Mouse (Mus musculus) retina, embryonic 14.5 days (tissue): ENCODE data around the gene Mydgf.
A peak's percentile ranks its signal among the peaks of the same experiment; 100 is the strongest.

Experiments
- DNase-seq: peaks from one replicate; pipeline ENCODE4 v3.0.0-alpha.2; 2015; ENCODE audit warnings: low spot score

The Mydgf gene

GRCm38 (mm10) chr17:56191266-56191665 is 7.5 kb upstream of the Mydgf start:
- no peak for DNase-seq

GRCm38 (mm10) chr17:56185281-56186141 is 1.8 kb upstream of the Mydgf start:
- DNase-seq: peak; percentile 63

- DNase-seq: peak; percentile 26
Measured at GRCm38 (mm10) chr17:56182975-56183657, 604 bp downstream of the Mydgf start.

GRCm38 (mm10) chr17:56175416-56175815 is 8.3 kb downstream of the Mydgf start:
- no peak for DNase-seq

DNA sequence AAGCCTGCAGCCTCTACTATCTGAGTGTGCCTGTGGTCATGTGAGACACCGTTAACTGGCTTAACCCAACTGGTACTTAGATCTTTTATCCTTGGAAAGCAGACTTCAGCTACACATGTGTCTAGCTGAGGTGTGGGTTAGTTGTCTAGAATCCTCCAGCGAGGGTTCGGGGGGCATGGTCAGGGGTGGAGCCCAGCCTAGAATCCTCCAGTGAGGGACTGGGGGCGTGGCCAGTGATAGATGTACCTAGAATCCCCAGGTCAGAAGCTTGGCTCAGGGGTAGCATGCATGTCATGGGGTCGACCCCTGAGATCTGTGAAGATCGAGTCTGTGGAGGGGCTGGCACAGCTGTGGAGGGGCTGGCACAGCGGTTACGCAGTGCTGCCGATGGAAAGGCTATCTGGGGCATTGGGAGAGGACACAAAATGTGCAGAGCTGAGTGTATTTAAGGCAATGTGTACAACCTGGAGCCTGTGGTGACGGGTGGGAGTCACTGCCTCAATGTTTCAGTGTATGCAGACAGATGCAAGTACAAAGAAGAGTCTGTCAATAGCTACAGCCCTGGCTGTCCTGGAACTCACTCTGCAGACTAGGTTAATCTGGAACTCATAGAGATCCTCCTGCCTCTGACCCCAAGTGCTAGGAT is 10.2 kb downstream of the Mydgf start:
- no peak for DNase-seq

- DNase-seq: no peak
Measured at GRCm38 (mm10) chr17:56171881-56172280, 11.8 kb downstream of the Mydgf start.

DNA sequence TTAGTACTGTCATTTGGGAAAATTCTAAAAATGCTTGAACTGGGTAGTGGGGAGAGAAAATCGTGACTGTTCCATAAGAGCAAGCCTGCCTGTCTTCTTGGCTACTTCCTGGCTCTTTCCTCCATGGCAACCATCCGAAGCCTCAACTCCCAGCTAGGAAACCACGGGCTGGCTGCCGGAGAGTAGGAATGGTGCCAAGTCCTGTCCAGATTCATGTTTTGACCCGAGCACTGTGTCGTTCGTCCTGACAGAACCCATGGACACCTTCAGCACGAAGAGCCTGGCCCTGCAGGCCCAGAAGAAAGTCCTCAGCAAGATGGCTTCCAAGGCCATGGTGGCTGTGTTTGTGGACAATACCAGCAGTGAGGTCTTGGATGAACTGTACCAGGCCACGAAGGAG is 12.3 kb downstream of the Mydgf start:
- no peak for DNase-seq

- no peak for DNase-seq
Measured at GRCm38 (mm10) chr17:56170636-56171035, 13.1 kb downstream of the Mydgf start.

GRCm38 (mm10) chr17:56169830-56170229 is 13.9 kb downstream of the Mydgf start:
- DNase-seq: no peak

GRCm38 (mm10) chr17:56165671-56166070 is 18.0 kb downstream of the Mydgf start:
- peak; percentile 67 for DNase-seq

DNA sequence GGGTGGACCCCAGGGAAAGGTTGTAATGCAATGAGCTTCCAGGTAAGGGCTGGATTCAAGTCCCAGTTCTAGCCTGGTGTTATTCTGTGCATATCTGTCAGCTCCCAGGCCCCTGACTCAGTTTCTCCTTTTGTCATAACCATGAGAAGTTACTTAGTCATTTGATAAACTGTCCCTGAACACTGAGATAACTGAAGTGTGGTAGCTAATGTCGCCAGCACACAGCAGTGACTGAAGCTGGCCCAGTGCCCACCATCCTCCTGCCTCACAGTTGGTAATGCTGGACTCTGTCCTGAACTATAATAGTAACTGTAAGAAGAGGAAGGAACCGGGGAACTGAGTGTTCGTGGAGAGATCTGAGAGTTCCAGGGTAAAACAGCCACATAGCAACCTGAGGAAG is 19.2 kb downstream of the Mydgf start:
- DNase-seq: no peak

DNA sequence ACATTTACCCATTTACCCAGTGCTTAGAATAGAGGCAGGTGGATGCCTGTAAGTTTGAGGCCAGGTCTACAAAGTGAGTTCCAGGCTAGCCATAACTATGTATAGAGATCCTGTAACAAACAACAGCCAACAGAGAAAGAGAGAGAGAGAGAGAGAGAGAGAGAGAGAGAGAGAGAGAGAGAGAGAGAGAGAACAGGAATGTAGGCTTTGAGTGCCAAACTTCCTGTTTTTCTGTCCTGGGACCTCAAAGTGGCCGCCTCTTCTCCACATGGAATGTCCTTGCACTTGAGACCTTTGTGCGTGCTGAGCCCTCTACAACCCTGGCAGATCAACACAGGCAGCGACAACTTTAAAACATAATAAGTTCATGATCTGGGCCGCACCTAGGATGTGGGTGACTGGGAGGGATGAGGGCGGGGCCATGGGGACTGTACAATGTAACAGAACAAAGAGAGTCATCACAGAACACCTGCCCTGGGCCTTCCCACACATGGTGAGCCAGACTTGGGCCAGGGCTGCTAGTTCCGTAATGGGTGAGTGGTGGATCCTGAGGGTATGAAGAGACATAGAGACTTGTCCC is 20.1 kb downstream of the Mydgf start:
- DNase-seq: no peak

DNA sequence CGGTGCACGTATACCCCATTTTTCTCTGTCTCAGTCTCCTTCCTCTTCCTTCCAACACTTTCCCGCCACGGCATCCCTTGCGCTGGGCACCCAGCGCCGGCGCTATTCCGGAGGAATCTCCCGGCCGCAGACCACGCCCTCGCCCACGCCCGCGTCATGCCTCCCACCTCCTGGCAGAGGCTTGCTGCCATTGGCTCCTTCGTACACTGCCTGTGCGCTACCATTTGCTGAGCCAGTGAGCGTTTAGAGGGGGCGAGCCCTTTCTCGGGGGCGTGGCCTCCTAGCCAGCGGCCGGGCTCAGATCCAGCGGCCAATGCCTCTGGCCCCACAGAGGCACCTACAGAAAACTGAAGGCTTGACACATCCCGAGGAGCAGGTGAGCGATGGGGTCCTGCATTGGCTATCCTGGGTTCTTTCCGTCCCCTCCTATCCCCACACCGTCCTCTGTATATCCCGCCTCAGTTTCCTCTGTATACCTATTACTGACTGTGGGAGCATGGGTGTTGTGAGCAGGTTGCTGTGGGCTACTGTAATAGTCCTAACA is 21.4 kb downstream of the Mydgf start, which contains the start of gene Tnfaip8l1:
Gene Tnfaip8l1, plus strand, starts transcription at position 247 of the 544 bp plus-strand sequence.
- peak; percentile 93 for DNase-seq

- DNase-seq: peak; percentile 88
Measured at GRCm38 (mm10) chr17:56159729-56160128, 24.0 kb downstream of the Mydgf start.

- DNase-seq: peak; percentile 77
Measured at GRCm38 (mm10) chr17:56153643-56154042, 30.1 kb downstream of the Mydgf start.

- no peak for DNase-seq
Measured at GRCm38 (mm10) chr17:56149897-56150296, 33.8 kb downstream of the Mydgf start.

GRCm38 (mm10) chr17:56148790-56149618 is 34.7 kb downstream of the Mydgf start:
- peak; percentile 28 for DNase-seq

DNA sequence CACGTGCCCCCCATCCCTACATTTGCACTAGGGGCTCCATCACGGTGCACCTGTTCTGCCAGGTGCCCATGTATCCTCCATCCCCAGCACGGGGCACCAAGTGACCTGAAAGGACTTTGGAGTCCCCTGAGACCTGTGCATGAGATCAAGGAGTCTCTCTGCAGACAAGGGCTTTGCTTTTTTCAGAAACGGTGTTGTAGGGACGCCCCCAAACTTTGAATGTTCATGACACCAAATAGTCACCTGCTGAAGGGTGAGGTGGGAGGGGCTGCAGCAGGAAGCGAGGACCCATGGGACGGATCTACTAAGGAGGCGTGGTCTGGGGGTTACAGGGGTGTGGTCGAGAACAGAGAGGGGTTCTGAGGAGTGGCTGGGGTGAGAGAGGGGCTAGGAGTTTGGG is 35.4 kb downstream of the Mydgf start:
- DNase-seq: no peak

- peak; percentile 39 for DNase-seq
Measured at GRCm38 (mm10) chr17:56147420-56147819, 36.3 kb downstream of the Mydgf start.

- no peak for DNase-seq
Measured at GRCm38 (mm10) chr17:56146131-56146530, 37.6 kb downstream of the Mydgf start.

DNA sequence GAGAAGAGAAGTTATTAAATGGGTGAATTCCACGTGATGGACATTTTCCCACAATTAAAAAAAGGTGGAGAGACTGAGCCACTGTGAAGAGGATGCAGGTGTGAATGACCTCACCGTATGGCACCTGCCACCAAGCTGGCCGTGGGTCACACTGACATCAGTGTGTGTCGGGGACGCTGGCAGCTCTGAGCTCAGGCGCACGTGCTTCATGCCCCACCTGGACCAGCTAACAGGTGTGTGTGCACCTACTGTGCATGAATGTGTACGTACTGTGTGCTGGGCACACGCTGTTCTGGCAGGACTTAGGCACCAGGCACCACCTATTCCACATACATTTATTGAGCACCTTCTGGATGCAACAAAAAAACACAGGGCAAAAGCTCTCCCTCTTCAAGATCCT is 39.2 kb downstream of the Mydgf start:
- DNase-seq: no peak
